Mouse (Mus musculus): ENCODE measurements around the gene Zbtb46.

- TF ChIP-seq POLR2A (IDR thresholded peaks at IDR 0.05; ENCODE audit: borderline replicate concordance, low read depth, low read length) (no peak), CTCF (IDR thresholded peaks at IDR 0.05; ENCODE audit: low read depth, low read length) (no peak)
Observed at GRCm38 (mm10) chr2:181457831-181458230, 1.4 kb downstream of the Zbtb46 start.
